Mouse (Mus musculus) CH12.LX (cell line): ENCODE results near the gene Dhtkd1. TPM values are rescaled to one million over a fixed set of nuclear protein-coding genes. Genes with fewer than 3 reads are reported as not detected.

Experiments
- DNase-seq: peaks from one replicate; pipeline ENCODE4 v3.0.0-alpha.2; 2013; ENCODE audit errors: extremely low read depth
- H3K27ac ChIP-seq: 2 replicates; pipeline ENCODE4 v1.5.1; 2012; ENCODE audit warnings: low read depth, mild to moderate bottlenecking, control low read depth, moderate library complexity; ENCODE audit not compliant: insufficient read depth
- H3K27me3 ChIP-seq: replicated peaks from 2 replicates; pipeline ENCODE3; 2012; ENCODE audit warnings: inconsistent platforms
- H3K36me3 ChIP-seq, 2 experiments: replicated peaks in 1 of 2; 2 replicates each; pipeline versions ENCODE3 to v1.6.1; 2012; ENCODE audit warnings: inconsistent platforms in 1 of 2, low read length in 1 of 2, mild to moderate bottlenecking in 1 of 2, mixed read lengths in 1 of 2, moderate library complexity in 1 of 2; ENCODE audit not compliant: control insufficient read depth in 1 of 2, insufficient read depth in 1 of 2
- H3K4me1 ChIP-seq, 2 experiments: 2 replicates each; pipeline ENCODE4 v1.6.1; 2012; ENCODE audit warnings: inconsistent platforms in 1 of 2, moderate library complexity in 1 of 2; ENCODE audit not compliant: insufficient read depth in 2 of 2, control insufficient read depth in 1 of 2
- H3K4me2 ChIP-seq: 2 replicates; pipeline ENCODE4 v1.6.1; 2012; ENCODE audit warnings: low read depth, mild to moderate bottlenecking, control low read depth; ENCODE audit not compliant: poor library complexity, insufficient read depth, severe bottlenecking
- H3K4me3 ChIP-seq, 3 experiments: fragments of 150-350 bp in 1 of 3; sonication (generic) in 1 of 3; replicated peaks in 1 of 3; 2 replicates each; pipeline versions ENCODE3 to v1.5.1; 2011 to 2012; ENCODE audit warnings: low read depth in 2 of 3, low read length in 2 of 3, mild to moderate bottlenecking in 2 of 3, moderate library complexity in 2 of 3, control low read depth in 1 of 3, improper control_type of control experiment in 1 of 3, inconsistent platforms in 1 of 3, mixed read lengths in 1 of 3; ENCODE audit not compliant: poor library complexity in 1 of 3
- H3K79me2 ChIP-seq: replicated peaks from 2 replicates; pipeline ENCODE4 v1.6.1; 2012; ENCODE audit warnings: mild to moderate bottlenecking, moderate library complexity; ENCODE audit not compliant: control insufficient read depth, poor library complexity, insufficient read depth, severe bottlenecking; ENCODE audit errors: extremely low read depth
- H3K9ac ChIP-seq: 2 replicates; pipeline ENCODE4 v1.6.1; 2012; ENCODE audit warnings: low read depth, mild to moderate bottlenecking, control low read depth, moderate library complexity; ENCODE audit not compliant: insufficient read depth
- H3K9me3 ChIP-seq: replicated peaks from 2 replicates; pipeline ENCODE3; 2012; ENCODE audit warnings: low read length, inconsistent platforms, mixed read lengths
- BHLHE40 ChIP-seq: IDR thresholded peaks from 2 replicates; pipeline ENCODE4 v1.6.1; 2011; ENCODE audit warnings: mild to moderate bottlenecking, low read depth, low read length, improper control_type of control experiment
- CHD1 ChIP-seq: IDR thresholded peaks from 2 replicates; pipeline ENCODE4 v1.6.1; 2012; ENCODE audit warnings: low read depth, low read length, improper control_type of control experiment, inconsistent platforms
- CTCF ChIP-seq, 2 experiments: IDR thresholded peaks in 1 of 2; conservative IDR thresholded peaks in 1 of 2; 2 replicates each; pipeline ENCODE4 v1.5.1; 2011 to 2012; ENCODE audit warnings: low read depth in 2 of 2, low read length in 2 of 2, improper control_type of control experiment in 1 of 2, inconsistent platforms in 1 of 2, mild to moderate bottlenecking in 1 of 2, moderate library complexity in 1 of 2
- ELF1 ChIP-seq: IDR thresholded peaks from 2 replicates; pipeline ENCODE4 v1.6.1; 2014; ENCODE audit warnings: low read depth, mild to moderate bottlenecking, inconsistent platforms, low read length, improper control_type of control experiment
- EP300 ChIP-seq: IDR thresholded peaks from 2 replicates; pipeline ENCODE4 v1.6.1; 2011; ENCODE audit warnings: low read length, improper control_type of control experiment
- JUN ChIP-seq: IDR thresholded peaks from 2 replicates; pipeline ENCODE4 v1.6.1; 2011; ENCODE audit warnings: low read depth, mild to moderate bottlenecking, low read length, improper control_type of control experiment, moderate library complexity; ENCODE audit not compliant: insufficient read depth
- JUND ChIP-seq: conservative IDR thresholded peaks from 2 replicates; pipeline ENCODE4 v1.6.1; 2011; ENCODE audit warnings: low read depth, low read length, improper control_type of control experiment
- MAFK ChIP-seq: IDR thresholded peaks from 2 replicates; pipeline ENCODE4 v1.6.1; 2011; ENCODE audit warnings: low read length, improper control_type of control experiment; ENCODE audit not compliant: insufficient replicate concordance
- MEF2A ChIP-seq: IDR thresholded peaks from 2 replicates; pipeline ENCODE4 v1.6.1; 2014; ENCODE audit warnings: low read depth, mild to moderate bottlenecking, inconsistent platforms, low read length, improper control_type of control experiment, borderline replicate concordance
- MYC ChIP-seq: IDR thresholded peaks from 2 replicates; pipeline ENCODE4 v1.6.1; 2011; ENCODE audit warnings: low read depth, mild to moderate bottlenecking, improper control_type of control experiment, low read length
- NELFE ChIP-seq: IDR thresholded peaks from 2 replicates; pipeline ENCODE4 v1.6.1; 2011; ENCODE audit warnings: low read depth, low read length, improper control_type of control experiment
- NRF1 ChIP-seq: IDR thresholded peaks from 2 replicates; pipeline ENCODE4 v1.6.1; 2014; ENCODE audit warnings: low read depth, mild to moderate bottlenecking, inconsistent platforms, low read length, improper control_type of control experiment, moderate library complexity
- PAX5 ChIP-seq: IDR thresholded peaks from 2 replicates; pipeline ENCODE4 v1.6.1; 2012; ENCODE audit warnings: low read length, inconsistent platforms, mixed read lengths
- POLR2A ChIP-seq: IDR thresholded peaks from 2 replicates; pipeline ENCODE4 v1.6.1; 2011; ENCODE audit warnings: low read depth, mild to moderate bottlenecking, improper control_type of control experiment, low read length
- POLR2AphosphoS2 ChIP-seq: IDR thresholded peaks from 2 replicates; pipeline ENCODE4 v1.6.1; 2011; ENCODE audit warnings: low read depth, low read length, improper control_type of control experiment
- RAD21 ChIP-seq: IDR thresholded peaks from 2 replicates; pipeline ENCODE4 v1.6.1; 2011; ENCODE audit warnings: low read depth, mild to moderate bottlenecking, low read length, improper control_type of control experiment, moderate library complexity
- RCOR1 ChIP-seq: conservative IDR thresholded peaks from 2 replicates; pipeline ENCODE4 v1.6.1; 2012; ENCODE audit warnings: low read depth, mild to moderate bottlenecking, inconsistent platforms, low read length, improper control_type of control experiment
- SMC3 ChIP-seq: IDR thresholded peaks from 2 replicates; pipeline ENCODE4 v1.6.1; 2011; ENCODE audit warnings: low read depth, low read length, improper control_type of control experiment
- TBP ChIP-seq: conservative IDR thresholded peaks from 2 replicates; pipeline ENCODE4 v1.6.1; 2011; ENCODE audit warnings: low read depth, low read length, improper control_type of control experiment
- UBTF ChIP-seq: IDR thresholded peaks from 2 replicates; pipeline ENCODE4 v1.6.1; 2012; ENCODE audit warnings: low read depth, mild to moderate bottlenecking, inconsistent platforms, low read length, improper control_type of control experiment, moderate library complexity
- dilution Hi-C: fragments of 300-500 bp; cut with MboI; formaldehyde crosslinking; loops from 2 replicates; pipeline ENCODE4 v1.14.3; 2020; ENCODE audit warnings: low sequenced_read_pairs; ENCODE audit not compliant: extremely low pct_unique_long_range_greater_than_20kb, extremely low pct_ligation_motif_present
- in situ Hi-C: fragments of 300-500 bp; cut with MboI; formaldehyde crosslinking; loops from 3 replicates; pipeline ENCODE4 v1.14.3; 2019; ENCODE audit warnings: low sequenced_read_pairs, low pct_ligation_motif_present, low pct_unique_long_range_greater_than_20kb, mixed read lengths
- polyA plus RNA-seq: library from polyadenylated mRNA; unstranded; fragments of >175 nt; gene quantifications from 2 replicates; pipeline ENCODE4 v1.2.1, GENCODE M21; 2012; ENCODE audit warnings: low read depth; ENCODE audit not compliant: insufficient read length
- total RNA-seq, 2 experiments: library from RNA; depleted of rRNA; stranded (reverse); fragments of 300-350 nt in 1 of 2; fragments of >200 nt in 1 of 2; gene quantifications; 2 replicates each; pipeline ENCODE4 v1.2.3; 2012 to 2014

The Dhtkd1 gene
- total and polyA plus RNA-seq, 3 experiments = 0.17 to 0.38 (median 0.35) TPM

DNA sequence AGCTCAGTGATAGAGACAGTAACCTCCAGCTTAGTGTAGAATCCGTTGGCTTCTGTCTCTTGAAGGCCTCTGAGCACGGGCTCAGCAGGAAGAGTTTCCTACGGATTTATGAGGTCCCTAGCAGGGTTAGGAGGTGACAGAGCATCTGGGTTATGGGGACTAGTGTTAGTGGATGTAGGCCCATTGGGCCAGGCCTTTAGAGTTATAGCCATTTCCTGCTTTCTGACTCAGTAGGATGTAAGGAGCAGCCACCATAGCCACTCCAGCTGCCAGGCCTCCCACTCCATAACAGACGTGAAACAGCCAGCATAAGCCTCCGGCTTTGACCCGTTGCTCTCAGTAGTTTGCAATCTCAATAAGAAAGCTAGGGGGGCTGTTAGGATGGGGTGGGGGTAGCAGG is 6.5 kb downstream of the Dhtkd1 start:
- Histone ChIP-seq H3K4me2 (no peak overlapping the region), H3K9ac (no peak overlapping the region), H3K27ac (no peak overlapping the region), H3K4me1 (peaks cover 14 to 17% of the 10 kb centered on the region in 2 experiments), H3K79me2 (no peaks in the 10 kb centered on the region), H3K4me3 (no peak overlapping the region), H3K36me3 (no peaks in the 10 kb centered on the region), H3K27me3 (no peaks in the 10 kb centered on the region), H3K9me3 (no peaks in the 10 kb centered on the region)
- no peak for DNase-seq
- dilution Hi-C loops (no loop called here), in situ Hi-C loops (no loop called here)
- TF ChIP-seq RAD21 (no peak), POLR2AphosphoS2 (no peak), UBTF (no peak), BHLHE40 (no peak), MAFK (no peak), ELF1 (no peak), EP300 (no peak), MEF2A (no peak), NRF1 (no peak), RCOR1 (no peak), CHD1 (no peak)
- TF ChIP-seq, all 38 proteins: peak for 0

- no peak overlapping the region for H3K4me3 ChIP-seq
- no peak for DNase-seq
- H3K9ac ChIP-seq = no peak overlapping the region
- no peaks in the 10 kb centered on the region for H3K79me2 ChIP-seq
- no peaks in the 10 kb centered on the region for H3K27me3 ChIP-seq
- H3K9me3 ChIP-seq = no peaks in the 10 kb centered on the region
- TF ChIP-seq CTCF (conservative IDR thresholded peaks at IDR 0.05 in 1 of 2, IDR thresholded peaks at IDR 0.05 in 1 of 2; ENCODE audit: low read depth in 2 of 2, low read length in 2 of 2) = peak in 1 of 2 experiments; percentile 73; a peak in 2 of 4 replicates
- TF ChIP-seq SMC3 = peak; percentile 72
- peak; percentile 51 for TF ChIP-seq JUN
- TF ChIP-seq MAFK = 0 out of 2 replicates have a peak, but pooled peaks have one; percentile 50
- no peak for TF ChIP-seq TBP
- 0 out of 2 replicates have a peak, but pooled peaks have one; percentile 33 for TF ChIP-seq NELFE
- TF ChIP-seq POLR2A = no peak
- peak; percentile 82 for TF ChIP-seq RAD21
- no peak for TF ChIP-seq MYC
- no peak for TF ChIP-seq PAX5
- no peak for TF ChIP-seq EP300
- TF ChIP-seq NRF1 = no peak
- peak; percentile 87 for TF ChIP-seq JUND
- TF ChIP-seq, all 38 proteins: peak for 7
- Histone ChIP-seq H3K4me1 (peaks cover 21 to 29% of the 10 kb centered on the region in 2 experiments), H3K36me3 (no peaks in the 10 kb centered on the region), H3K27ac (no peak overlapping the region), H3K4me2 (no peak overlapping the region)
- dilution Hi-C loops = no loop called here
- in situ Hi-C loops = no loop called here
These were observed 7.7 kb downstream of the Dhtkd1 start for GRCm38 (mm10) chr2:5934936-5935335.
